Mouse (Mus musculus): ENCODE measurements around the gene Syk.

The Syk gene

DNA sequence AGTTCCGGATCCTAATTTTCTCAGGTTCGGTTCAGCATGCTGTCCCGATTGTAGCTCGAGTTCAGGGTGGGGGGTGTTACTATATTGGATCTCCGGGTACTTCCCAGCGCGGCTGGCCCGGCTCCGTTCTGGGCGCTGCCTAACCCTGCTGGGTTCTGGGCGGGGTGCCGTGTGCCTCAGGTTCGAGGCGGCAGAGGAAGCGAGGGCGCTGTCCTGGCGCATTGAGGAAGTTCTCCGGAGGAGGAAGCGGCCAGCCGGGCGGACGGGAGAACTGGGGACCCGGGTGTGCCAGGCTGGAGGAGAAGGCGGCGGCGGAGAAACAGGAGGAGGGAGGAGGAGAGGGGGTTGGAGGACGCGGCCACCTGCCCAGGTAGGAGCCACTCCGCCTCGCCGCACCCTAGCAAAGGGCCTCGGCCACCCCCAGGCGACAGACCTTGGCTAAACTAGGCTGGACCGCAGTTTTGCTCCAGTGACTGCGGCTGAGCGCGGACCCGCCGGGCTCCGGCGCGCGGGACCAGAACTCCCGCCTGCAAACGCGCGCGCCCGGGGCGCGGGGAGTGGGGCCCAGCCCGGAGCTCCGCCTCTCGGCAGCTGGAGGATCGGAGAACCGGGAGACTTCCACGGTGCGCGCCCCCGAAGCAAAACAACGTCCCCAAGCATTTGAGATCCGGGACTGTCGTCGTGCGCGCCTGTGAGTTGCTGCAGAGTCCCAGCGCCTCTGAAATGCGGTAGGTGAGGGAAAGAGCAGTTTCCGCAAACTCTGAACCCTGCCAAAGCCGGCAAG is at the start of gene Syk:
Gene Syk (plus strand): TSS at position 296 of the 784 bp plus-strand sequence.
- peak in 1 of 2 experiments; percentile 51 for DNase-seq (ENCODE audit: low spot score in 2 of 2)

DNA sequence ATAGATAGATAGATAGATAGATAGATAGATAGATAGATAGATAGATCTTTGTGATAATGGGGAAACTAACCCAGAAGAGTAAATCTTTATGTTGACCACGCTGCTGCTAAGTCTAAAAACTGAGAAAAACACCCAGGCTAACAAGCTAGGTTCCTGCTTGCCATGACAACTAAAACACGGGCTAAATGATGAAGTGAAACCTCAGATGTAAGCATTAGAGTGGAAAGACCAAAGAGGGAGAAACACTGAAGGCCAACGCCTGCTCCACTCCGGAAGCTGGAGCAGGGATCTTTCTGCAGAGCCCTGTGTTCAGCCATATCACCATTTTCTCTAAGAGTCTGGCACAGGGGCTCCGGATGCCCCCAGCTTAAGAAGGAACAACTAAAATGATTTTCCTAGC is 49.3 kb upstream of the Syk start:
- no peak for DNase-seq (ENCODE audit: low spot score in 2 of 2)

DNA sequence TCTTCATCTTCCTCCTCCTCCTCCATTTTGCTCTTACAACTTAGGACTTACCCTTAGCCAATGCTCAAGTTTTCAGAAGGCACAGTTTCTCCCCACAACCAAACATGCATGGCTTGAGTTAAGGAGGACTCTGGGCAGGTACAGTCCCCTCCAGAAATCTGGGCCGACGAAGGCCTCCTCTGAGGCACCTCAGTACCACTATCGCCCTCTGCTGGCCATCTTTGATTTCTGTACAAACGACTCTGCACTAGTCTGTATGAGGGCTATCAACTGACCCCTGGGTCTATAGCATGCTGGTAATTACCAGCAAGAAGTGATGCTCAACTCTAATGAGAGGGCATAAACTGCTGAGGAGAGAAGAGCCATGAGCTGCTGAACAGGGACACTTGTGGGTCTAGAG is 47.4 kb upstream of the Syk start:
- peak in 1 of 2 experiments; percentile 73 for DNase-seq (ENCODE audit: low spot score in 2 of 2)

- DNase-seq (ENCODE audit: low spot score in 2 of 2), result no peak
Measured at GRCm38 (mm10) chr13:52537754-52538587, 45.0 kb upstream of the Syk start.

GRCm38 (mm10) chr13:52538588-52539116 is 44.3 kb upstream of the Syk start:
- DNase-seq (ENCODE audit: low spot score in 2 of 2), result no peak

- DNase-seq (ENCODE audit: low spot score in 2 of 2), result peak in 1 of 2 experiments; percentile 42
Measured at GRCm38 (mm10) chr13:52539461-52539860, 43.5 kb upstream of the Syk start.

- no peak for DNase-seq (ENCODE audit: low spot score in 2 of 2)
Measured at GRCm38 (mm10) chr13:52541385-52542035, 41.5 kb upstream of the Syk start.

GRCm38 (mm10) chr13:52542036-52542526 is 40.9 kb upstream of the Syk start:
- no peak for DNase-seq (ENCODE audit: low spot score in 2 of 2)

DNA sequence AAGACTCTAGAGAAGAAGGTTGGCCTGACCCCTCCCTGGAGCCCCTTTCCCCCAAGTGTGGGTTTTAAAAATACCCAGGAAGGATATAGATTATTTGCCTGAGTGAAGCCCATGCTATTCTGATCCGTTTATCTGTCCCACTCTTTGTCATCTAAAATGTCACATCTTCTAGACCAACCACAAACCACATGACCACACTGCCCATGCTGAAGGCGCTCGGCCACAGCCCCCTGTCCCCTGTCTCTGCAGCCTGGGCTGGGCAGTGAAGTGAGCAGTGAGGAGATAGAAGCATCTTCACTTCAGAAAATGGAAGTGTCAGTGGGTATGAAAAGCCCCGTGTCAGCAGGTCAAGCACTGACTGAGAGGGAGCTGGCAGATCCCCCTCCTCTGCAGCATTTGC is 40.3 kb upstream of the Syk start:
- DNase-seq (ENCODE audit: low spot score in 2 of 2), result no peak

GRCm38 (mm10) chr13:52546288-52546687 is 36.7 kb upstream of the Syk start:
- no peak for DNase-seq (ENCODE audit: low spot score in 2 of 2)

DNA sequence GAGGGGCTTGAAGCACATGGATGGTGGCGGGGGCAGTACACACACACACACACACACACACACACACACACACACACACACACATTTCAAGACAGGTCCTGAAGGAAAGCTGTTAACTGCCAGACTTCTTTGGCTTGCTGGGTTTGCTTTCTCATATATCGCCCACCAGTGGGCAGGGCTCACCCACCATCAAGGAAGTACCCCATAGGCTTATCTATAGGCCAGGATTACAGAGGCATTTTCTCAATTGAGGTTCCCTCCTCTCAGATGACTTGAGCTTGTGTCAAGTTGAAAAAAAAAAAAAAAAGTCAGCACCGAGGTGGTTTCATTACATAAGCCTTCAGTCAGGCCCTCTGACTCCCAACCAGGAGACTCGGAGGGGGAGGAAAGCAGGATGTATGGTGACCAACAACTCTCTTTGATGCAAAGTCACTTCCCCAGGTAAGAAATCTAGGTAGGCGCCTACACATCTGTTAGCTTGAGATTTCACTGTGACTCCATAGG is 32.2 kb upstream of the Syk start:
- DNase-seq (ENCODE audit: low spot score in 2 of 2), result no peak

DNA sequence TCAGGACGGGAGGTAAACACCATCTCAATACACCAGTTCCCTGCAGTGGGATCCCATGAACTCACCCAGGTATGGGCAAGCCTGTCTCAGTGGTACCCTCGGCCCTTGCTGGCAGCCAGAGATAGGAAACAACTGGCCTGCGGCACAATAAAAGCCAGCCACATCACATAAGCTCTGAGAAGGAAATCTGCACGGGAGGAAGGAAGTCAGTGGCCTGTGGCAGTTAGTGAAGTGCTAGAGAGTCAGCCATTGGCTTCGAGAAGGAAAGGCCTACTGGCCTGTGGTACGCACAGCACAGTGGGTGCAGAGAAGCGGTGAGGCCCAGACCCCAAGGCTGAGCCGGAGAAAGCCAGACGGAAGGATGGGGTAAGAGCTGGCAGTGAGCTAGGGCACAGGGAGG is 31.7 kb upstream of the Syk start:
- no peak for DNase-seq (ENCODE audit: low spot score in 2 of 2)

DNA sequence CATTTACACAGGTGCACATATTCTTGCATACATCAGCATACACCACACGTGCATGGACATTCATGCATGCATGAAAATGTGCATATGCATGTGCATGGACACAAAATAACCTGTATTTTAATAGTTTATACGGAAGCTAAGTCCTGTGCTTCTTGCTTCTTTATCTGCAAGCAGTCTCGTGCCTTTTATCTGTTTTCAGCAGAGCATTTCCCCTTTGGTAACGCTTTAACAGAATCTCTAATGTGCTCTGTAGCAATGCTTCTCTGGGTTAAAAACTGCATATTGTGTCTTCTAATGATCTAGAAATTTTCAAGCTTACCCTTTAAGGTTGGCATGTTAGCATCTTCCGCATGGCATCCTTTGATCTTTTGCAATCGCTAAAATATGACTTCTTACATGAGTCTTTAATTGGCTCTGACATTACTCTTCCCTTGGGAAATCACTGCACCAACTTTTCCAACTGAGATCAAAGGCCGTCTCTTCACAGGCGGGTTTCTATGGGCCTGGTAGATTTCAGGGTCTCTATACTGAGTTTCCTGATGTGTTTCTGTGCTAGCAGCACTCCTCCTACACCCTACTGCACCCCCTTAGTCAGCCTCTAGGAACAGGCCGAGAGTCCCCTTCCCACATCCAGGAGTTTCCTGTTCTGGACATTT is 30.0 kb upstream of the Syk start:
- DNase-seq (ENCODE audit: low spot score in 2 of 2), result no peak

DNA sequence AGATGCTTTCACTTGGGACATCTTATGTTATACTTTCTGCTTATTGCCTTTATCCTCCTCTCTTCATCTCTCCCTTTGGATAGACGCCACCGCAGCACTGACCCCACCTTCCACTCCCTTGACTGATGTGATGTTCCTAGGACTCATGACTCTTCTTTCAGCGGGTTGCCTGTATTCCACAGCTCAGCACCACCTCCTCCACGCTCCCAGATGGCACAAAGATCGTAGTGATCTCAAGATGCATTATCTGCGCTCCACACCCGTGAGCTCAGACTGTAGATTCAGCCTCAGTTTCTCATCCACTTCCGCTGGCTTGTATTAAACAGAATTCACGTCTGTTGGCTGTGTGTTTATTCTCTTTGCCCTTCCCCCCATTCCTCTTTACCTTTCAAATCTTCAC is 28.3 kb upstream of the Syk start:
- DNase-seq (ENCODE audit: low spot score in 2 of 2), result peak in 1 of 2 experiments; percentile 21

DNA sequence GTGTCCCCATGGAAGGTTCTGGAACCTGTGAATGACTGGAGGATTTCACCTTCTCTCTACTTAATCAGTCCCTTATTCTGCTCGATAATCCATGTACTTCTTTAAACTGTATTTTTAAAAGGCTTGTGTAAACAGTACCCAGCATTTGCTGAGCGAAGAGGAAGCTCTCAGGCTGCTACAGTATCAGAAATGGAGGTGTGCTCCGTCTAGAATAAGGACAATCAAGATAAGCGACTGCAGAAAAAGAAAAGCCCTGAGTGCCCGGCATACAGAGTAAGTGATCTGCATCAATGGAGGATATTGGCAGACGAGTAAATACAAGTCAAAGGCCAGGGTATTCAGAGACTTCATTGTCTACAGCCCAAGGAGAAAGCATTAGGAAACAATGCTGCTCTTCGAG is 25.6 kb upstream of the Syk start:
- no peak for DNase-seq (ENCODE audit: low spot score in 2 of 2)

- no peak for DNase-seq (ENCODE audit: low spot score in 2 of 2)
Measured at GRCm38 (mm10) chr13:52561367-52562165, 21.4 kb upstream of the Syk start.

DNA sequence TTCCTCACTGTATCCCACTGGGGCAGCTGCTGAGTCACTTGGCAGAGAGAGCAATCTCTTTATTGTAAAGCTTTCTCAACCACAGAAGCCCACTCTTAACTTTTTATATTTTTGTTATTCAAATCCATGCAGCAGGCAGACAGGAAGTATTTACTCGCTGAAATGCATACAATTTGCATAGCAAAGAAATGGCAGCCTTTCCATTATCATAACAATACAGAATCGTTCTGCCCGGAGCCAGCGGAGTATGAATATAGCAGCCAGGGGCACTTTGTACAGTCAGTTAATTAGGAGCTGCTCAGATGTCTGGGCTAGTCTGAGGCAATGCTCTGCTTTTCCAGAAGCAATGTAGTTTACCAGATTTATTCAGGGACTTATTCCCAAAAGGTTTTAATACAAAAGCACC is 20.8 kb upstream of the Syk start:
- DNase-seq (ENCODE audit: low spot score in 2 of 2), result no peak

DNA sequence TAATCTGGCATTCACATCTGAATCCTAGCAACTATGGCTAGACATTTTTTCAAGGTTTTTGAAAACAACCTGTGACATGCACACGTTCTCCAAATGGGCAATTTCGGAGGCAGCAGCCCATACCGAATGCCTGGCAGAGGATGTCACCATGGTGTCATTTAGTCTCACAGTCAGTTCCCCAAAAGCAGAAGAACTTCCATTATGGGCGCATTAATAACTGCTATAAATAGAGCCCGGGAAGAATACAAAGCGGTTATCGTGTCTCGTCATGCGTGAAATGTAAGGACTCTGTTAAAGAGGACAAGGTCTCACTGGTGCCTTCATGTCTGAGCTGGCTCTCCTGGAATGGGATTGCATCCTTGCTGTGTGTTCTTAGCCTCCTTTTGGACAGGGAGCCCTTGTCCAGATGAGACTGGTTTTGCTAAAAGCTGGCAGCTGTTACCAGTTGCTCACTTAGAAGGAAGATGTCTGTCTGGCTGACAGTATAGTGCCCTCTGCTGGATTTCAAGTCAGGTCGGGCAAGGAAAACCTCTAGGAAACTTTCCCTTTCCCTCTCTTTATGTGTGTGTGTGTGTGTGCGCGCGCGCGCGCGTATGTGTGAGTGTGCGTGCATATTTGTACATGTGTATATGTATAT is 17.8 kb upstream of the Syk start:
- peak in 1 of 2 experiments; percentile 25 for DNase-seq (ENCODE audit: low spot score in 2 of 2)

GRCm38 (mm10) chr13:52566188-52566760 is 16.7 kb upstream of the Syk start:
- no peak for DNase-seq (ENCODE audit: low spot score in 2 of 2)

- DNase-seq (ENCODE audit: low spot score in 2 of 2), result no peak
Measured at GRCm38 (mm10) chr13:52566777-52567176, 16.2 kb upstream of the Syk start.

All from left cerebral cortex, adult 9 months (tissue).